Mouse (Mus musculus) ZHBTc4 (cell line): Measurements from ENCODE around the gene Vps52.

ENCODE experiments used
- DNase-seq: peaks from one replicate; pipeline ENCODE4 v3.0.0-alpha.2; 2011; ENCODE audit warnings: low read depth, low spot score

The Vps52 gene

DNA sequence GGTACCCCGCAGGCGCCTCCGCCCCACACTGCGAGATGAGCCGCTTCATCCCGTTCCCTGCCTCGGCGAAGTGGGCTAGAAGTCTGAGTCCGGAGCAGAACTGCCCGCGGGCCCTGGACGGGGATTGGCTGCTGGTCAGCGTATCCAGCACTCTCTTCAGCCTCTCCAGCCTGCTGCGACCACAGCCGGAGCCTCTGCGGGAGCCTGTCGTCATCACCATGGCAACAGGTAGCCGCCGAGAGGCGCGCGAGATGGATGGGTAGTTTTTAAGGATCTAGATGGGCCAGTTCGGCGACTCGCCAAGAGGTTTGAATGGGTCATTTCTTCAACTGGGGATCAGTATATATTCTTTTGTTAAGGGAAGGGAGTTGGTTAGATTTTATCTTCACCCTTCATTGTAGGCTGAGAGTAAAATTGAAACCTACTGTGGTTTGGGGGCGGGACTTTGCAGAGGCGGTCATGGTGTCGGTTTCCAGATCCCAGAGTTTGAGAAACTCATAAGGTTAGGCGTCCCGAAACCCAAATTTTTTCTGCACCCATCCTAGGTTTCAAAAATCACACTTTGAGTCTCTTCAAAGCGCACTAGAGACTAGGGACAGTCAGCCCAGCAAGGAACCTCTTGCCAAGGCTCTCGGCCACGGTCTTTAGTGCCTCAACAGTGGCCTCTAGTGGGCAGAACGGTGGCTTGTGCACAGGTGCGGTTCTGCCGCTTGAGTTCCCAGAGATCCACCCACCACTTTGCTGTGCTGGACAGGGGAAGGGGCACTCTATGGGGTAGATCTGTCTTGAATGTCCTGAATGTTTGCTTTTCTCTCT lies 35.1 kb upstream of the Vps52 start:
- DNase-seq = peak; percentile 91

DNA sequence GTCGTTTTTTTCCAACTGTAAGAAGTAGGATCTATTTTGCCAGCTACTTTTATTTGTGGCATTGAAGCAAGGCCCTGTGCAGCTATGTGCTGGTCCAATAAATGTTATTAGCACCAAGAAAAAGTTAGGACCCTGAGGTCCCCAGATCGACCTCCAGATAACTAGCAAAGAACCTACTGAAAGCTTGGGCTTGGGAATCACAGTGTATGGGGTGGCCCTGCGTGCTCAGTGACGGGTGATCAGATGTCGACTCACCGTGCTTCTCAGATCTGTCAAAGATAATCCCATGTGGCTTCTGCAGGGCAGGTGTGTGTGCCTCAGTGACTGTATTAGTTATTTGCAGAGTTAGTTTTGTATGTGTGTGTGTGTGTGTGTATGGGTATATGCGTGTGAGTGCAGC lies 34.3 kb upstream of the Vps52 start:
- no peak for DNase-seq

DNA sequence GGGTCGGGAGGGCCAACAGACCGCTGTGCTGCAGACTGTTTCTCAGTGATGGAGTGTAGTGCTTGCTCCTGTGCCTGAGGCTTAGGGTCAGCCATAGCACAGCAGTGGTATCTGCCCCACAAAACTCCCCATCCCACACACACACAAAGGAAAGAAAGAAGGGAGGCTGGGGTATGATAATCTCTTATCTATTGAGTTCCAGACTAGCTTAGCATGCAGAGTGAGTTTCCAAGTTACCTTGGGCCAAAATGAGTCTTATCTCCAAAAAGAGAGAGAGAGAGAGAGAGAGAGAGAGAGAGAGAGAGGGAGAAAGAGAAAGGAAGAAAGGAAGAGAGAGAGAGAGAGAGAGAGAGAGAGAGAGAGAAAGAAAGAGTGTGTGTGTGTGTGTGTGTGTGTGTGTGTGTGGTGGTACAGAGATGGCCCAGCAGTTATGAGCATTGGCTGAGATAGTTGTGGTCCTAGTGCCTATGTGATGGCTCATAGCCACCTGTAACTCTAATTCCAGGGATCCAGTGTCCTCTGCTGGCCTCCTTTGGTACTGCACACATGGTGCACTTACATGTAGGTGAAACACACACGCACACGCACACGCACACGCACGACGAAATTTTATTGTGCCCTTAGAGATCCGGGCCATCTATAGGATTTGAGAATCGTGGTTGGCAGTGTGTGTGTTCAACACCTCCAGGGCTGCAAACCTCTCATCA lies 30.9 kb upstream of the Vps52 start:
- DNase-seq = peak; percentile 83

DNA sequence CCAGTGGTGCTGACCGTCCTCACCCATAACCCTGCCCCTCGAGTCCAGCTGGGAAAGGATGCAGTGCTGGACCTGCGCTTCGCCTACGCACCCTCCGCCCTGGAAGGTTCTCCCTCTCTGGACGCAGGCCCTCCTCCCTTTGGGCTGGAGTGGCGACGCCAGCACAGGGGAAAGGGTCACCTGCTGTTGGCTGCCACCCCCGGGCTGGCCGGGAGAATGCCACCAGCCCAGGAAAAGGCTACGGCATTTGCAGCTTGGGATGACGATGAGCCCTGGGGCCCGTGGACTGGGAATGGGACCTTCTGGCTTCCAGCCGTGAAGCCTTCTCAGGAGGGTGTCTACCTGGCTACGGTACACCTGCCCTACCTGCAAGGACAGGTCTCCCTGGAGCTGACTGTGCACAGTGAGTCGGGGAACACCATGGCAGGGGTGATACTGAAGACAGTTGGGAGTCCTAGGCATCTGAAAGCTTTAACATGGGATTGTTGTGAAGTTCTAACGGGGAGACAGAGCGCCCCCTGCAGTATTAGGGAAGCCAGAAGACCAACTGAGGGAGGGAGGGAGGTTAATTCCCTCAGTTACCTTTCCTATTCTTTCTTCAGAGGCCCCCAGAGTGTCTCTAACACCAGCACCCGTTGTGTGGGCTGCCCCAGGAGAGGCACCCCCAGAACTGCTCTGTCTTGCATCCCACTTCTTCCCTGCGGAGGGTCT lies 30.1 kb upstream of the Vps52 start:
- DNase-seq = peak; percentile 70

DNA sequence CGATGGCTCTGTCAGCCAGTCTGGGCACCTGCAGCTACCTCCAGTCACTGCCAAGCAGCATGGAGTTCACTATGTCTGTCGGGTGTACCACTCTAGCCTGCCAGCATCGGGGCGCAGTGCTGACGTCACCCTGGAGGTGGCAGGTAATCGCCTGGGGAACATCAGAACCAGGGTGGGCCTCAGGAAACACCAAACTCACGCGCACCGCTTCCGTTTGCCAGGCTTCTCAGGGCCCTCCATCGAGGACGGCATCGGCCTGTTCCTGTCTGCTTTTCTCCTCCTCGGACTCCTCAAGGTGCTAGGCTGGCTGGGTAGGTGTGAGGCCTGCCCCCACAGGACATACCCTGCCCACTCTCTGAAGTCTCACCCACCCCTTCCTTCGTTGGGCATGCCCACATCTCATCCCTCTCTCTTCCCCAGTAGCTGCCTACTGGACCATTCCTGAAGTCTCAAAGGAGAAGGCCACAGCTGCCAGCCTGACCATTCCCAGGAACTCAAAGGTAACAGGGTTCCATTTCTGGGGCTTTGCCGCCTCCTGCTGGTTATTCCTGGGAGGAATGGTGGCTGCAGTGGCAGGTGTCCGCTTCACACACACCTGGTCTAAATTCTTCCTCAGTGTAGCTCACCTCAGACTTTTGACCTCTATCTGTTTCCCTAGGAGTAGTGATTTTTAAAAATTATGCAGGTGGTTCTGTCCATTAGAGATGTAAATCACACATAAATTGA lies 29.2 kb upstream of the Vps52 start:
- peak; percentile 73 for DNase-seq

DNA sequence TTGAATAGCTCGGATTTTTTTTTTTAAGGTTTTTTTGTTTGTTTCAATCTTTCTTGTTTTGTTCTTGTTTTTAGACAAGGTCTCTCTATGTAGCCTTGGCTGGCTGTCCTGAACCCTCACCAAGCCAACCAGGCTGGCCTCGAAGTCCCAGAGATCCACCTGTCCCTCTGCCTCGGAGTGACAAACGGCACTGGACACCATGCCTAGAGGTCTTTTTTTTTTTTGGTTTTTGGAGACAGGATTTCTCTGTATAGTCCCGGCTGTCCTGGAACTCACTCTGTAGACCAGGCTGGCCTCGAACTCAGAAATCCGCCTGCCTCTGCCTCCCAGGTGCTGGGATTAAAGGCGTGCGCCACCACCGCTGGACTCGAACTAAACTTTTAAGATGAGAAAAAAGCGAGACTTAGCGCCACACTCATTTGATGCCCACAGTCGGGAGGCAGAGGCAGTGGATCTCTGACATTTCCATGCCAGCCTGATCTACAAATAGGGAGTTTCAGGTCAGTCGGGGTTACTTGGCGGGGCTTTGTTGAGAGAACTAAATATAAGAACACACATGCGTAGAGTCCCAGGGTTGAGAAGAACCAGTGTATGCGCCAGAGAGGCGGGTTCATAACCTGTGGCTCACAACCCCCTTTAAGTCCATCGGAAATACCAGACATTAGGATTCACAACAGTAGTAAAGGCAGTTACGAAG lies 27.2 kb upstream of the Vps52 start:
- no peak for DNase-seq

DNA sequence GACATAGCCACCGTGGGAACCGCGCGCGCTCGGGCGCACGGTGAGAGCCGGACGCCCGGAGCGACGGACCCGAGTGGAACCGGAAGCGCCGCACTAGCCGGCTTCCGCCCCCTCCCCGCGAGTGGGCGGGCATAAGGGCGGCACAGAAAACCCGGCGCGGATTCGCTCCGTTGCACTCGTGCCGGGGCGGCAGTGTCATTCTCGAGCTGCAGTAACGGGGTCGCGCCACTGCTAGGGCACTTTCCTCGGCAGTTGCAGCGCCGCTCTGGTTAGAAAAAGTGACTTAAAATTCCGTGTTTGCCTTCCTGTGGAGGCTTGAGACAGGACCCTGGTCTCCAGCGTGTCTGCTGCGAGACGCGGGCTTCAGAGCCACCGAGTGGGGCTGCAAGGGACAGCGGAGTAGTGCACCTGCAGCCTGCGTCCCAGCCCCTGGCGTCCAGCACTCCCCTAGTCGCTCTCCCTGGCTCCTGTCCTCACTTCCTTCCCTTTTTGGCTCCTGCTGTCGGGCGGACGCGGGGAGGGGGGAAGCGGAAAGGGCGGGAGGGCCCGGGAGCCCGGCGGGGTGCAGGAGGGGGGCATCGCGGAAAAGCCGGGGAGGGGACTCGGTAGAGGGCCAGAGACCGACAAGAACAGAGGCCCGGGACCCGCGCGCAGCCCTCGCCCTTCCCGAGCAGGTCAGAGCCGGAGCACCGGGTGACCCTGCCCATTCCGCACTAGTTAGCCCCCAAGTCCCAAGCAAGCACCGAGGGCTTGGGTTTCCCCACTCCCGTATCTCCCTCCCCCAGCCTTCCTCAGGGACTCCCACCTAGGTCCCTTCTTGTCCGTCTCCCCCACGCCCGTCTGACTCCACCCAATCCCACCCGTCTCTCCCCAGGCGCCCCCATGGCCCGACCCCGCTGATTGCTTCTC lies 26.0 kb upstream of the Vps52 start, which contains the start of gene Rgl2:
Rgl2 (plus strand) TSS at position 173 of the 909 bp plus-strand sequence.
- DNase-seq = peak; percentile 98

DNA sequence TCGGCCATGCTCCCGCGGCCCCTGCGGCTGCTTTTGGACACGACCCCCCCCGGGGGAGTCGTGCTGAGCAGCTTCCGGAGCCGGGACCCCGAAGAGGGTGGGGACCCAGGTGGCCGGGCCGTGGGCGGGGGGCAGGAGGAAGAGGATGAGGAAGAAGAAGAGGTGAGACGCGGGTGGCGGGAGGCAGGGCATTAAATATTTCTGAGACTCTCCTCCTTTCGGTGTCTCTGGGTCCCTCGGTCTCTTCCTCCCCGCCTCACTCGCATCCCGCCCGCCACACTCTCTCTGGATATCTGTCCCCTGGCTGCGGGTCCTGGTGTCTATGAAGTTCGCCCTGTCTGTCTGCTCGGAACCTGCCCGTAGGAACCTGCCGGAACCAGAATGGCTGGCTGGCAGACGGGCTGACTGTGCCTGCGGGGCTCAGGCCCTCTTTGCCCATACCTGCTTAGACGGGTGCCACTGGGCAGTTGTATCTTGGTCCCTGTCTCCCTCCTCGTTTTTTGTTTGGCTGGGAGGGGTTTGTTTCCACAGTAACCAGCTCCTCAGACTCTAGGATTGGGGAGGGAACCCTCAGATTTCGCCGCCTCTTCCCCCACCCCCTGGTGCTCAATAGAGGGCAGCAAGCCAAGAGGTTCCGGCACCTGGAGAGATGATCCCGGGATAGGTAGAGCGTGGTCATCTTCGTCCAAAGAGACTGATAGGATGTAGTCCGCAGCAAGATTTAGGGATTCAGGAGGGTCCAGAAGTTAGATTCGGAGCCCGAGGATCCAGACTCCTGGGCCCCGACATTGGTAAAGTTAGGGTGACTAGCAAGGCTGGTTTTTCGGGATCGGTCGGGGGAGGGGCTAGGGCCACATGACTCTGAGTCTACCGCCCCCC lies 25.1 kb upstream of the Vps52 start:
- DNase-seq = peak; percentile 83

DNA sequence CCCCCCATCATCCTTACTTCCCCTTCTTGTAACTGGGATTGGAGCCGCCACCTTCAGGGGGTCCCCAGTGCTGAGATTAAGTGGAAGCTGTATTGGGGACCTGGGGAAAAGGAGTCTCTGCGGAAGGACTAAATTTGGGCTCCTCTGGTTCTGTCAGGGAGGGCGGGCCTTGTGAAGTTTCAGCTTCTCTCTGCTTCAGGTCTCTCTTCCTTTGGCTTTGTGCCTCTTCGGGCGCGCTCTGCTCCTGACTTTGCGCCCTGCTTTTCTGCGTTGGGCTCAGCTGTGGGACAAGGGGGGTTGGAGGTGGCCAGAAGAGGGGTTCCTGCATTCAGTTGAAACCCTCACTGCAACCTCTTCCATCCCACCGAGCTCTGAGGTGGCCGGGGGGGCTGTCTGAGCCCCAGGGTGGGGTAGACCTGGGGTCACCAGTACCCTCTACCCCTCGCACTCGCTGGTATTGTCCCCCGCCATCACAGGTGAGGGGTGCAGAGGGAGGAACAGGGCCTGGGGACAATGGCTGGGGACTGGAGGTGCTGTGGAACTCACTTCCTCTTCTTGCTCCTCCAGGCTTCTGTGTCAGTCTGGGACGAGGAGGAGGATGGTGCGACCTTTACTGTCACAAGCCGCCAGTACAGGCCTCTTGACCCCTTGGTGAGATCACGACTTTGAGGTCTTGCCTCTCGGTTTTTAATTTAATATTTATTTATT lies 24.3 kb upstream of the Vps52 start:
- DNase-seq = no peak

DNA sequence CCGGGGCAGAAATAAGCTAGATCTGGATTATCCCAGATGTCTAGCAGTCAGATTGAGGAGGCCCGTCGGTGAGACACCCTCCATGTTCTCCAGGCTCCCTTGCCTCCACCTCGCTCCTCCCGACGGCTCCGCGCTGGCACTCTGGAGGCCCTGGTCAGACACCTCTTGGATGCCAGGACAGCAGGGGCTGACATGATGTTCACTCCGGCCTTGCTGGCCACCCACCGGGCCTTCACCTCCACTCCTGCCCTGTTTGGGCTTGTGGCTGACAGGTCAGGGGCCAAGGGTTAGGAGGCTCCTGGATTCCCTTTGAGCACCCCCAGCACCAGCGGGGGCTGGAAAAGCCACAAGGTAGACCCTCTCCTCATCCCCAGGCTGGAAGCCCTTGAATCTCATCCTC lies 23.7 kb upstream of the Vps52 start:
- no peak for DNase-seq

DNA sequence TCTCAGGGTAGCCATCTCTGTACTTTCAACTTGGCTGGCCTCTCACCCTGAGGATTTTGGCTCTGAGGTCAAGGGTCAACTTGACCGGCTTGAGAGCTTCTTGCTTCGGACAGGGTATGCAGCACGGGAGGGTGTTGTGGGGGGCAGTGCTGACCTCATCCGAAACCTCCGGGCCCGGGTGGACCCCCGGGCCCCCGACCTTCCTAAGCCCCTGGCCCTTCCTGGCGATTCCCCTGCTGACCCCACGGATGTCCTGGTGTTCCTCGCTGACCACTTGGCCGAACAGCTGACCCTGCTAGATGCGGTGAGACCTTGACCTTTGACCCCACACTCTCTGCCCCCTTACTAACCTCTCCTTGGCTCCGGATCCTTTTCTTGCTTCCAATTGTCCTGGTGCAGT lies 23.2 kb upstream of the Vps52 start:
- DNase-seq = no peak

DNA sequence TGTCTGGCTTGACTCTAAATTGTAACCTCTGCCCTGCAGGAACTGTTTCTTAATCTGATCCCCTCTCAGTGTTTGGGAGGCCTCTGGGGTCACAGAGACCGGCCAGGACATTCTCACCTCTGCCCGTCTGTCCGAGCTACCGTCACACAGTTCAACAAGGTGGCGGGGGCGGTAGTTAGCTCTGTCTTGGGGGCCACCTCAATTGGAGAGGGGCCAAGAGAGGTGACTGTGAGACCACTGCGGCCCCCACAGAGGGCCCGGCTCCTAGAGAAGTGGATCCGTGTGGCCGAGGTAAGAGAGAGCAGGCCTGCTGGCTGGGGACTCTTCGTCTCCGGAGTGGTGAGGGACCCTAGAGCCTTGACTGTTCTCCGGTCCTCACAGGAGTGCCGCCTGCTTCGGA lies 22.6 kb upstream of the Vps52 start:
- no peak for DNase-seq

DNA sequence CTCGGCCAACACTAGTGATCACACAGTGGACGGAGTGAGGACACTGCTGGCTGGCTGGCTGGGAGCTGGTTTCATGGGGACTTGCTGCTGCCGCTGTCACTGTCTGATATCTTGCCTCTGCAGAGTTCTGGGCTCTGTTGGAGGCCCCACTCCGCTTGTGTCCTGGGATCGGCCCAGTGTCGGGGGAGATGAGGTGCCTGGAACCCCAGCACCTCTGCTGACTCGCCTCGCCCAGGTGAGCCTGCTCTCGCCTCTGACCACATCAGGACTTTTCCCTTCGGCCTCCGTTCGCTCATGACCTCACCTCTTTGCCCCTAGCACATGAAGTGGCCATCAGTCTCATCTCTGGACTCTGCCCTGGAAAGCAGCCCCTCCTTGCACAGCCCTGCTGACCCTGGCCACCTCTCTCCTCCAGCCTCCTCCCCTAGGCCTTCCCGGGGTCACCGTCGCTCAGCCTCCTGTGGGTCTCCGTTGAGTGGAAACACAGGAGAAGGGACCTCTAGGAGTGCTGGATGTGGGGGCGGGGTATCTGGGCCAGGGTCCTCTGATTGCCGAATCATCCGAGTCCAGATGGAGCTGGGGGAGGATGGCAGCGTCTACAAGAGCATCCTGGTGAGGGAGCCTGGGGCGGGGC lies 20.1 kb upstream of the Vps52 start:
- no peak for DNase-seq

DNA sequence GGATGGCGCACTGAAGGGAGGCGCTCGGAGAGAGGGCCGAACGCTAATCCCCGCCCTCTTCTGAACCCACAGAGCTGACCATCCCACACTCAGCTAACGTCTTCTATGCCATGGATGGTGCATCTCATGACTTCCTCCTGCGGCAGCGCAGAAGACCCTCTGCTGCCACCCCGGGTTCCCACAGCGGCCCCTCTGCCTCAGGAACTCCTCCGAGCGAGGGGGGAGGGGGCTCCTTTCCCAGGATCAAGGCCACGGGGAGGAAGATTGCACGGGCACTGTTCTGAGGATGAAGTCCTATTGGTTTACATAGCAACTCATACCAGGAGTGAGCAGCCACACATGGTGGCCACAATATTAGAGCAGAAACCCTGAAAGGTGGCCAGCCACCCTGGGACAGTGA lies 18.6 kb upstream of the Vps52 start:
- no peak for DNase-seq

DNA sequence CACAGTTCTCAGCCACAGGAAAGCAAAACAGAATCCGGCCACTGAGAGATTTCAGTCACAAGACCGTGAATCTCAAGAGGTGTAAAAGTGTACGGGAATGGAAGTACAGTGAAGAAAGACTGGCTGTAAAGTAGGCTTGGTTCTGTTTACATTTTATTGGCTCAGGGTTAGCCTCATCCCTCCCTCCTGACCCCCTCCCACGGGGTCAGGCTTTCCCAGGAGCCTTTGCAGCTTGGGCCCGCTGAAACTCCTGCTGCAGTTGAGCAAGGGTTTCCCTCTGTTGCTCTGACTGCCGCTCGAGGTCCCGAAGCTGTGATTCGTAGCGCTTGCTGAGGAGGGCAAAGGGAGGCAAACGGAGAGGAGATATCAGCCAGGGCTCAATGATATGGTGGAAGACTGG lies 16.8 kb upstream of the Vps52 start:
- DNase-seq = peak; percentile 62

DNA sequence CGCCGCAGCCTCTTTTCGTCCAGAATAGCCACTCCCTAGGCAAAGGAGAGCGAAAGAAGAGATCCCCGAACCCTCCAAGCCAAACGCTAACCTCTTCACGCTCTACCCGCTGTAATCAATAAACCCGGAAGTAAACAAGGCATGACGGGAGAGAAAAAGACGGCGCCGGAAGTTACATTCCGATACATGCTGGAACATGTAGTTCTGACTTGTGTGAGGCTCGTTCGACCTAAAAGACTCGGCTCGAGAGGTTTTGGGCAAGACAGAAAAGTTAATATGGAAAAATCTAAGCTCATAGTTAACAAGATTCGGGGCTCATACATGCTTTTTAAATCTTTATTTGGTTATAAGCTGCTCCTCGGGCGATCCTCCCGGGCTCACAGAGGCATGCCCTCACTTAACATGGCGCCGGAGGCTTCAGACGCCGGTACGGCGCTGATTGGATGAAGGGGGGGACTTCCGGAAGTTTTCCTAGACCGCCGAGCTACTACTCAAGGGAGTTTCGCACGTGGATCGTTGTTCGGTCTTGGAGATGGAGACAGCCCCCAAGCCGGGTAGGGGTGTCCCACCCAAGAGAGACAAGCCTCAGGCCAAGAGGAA lies 15.3 kb upstream of the Vps52 start, which contains the start of the genes Pfdn6 and Wdr46:
Pfdn6 (minus strand) TSS at position 138 of the 600 bp plus-strand sequence.
Wdr46 (plus strand) TSS at position 455 of the 600 bp plus-strand sequence.
- DNase-seq = peak; percentile 95

DNA sequence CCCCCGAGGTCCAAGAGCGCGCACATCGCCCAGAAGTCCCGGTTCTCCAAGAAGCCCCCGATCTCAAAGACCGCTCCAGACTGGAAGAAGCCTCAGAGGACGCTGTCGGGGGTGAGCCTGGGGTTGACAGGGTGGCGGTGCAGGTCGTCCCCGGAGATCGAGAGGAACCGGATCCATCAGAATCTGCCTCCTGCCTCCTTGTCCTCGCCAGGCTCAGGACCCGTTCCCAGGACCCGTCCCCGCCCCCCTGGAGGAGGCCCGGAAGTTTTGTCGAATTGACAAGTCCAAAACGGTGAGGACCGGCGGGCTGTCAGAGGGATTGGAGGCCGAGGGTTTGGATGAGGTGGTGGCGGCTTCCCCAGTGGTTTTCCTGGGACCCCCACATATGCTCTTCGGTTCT lies 14.6 kb upstream of the Vps52 start:
- DNase-seq = peak; percentile 51
